Mouse (Mus musculus) embryo, embryonic 10 days (tissue): Measurements from ENCODE around the gene U2af2.

ENCODE experiments used
- DNase-seq: peaks from one replicate; pipeline ENCODE4 v3.0.0-alpha.2; 2015; ENCODE audit warnings: low spot score

U2af2 gene

DNA sequence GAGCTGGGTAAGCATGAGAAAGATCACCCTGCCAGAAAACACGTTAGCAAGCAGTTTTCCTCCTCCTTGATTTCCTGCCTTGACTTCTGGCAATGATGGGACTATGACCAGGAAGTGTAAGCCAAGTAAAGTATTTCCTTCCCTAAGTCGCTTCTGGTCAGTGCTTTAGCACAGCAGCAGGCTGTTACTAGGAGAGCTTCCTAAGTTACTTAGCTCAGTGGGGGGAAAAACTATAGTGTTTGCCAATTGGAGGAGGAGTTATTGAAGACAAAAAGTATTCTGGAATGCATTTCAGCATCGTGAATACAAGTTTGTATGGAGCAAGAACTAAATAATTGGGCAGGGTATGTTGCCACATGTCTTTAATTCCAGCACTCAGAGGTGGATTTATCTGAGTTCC is 50.8 kb downstream of the U2af2 start:
- DNase-seq, result no peak

DNA sequence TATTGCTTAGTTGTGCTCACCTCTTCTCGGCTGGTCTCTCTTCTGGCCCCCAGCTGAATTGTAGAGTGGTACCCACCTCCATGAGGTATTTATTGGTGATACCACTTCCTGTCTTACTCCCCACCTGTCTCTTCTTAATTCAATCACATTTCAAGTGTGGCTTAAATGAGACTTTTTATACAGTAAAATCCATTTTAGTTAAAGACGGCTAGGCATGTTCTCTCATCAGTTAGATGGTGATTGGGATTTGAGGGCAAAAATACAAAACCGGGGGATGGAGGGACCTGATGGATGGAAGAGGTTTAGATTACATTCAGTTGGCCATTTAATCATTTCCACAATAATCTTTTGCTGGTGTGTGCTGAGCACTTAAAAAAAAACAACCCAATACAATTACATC is 54.9 kb downstream of the U2af2 start, which contains the start of gene Rfpl4:
TSS of gene Rfpl4 (minus strand) at position 101 of the 400 bp plus-strand sequence.
- no peak for DNase-seq

DNA sequence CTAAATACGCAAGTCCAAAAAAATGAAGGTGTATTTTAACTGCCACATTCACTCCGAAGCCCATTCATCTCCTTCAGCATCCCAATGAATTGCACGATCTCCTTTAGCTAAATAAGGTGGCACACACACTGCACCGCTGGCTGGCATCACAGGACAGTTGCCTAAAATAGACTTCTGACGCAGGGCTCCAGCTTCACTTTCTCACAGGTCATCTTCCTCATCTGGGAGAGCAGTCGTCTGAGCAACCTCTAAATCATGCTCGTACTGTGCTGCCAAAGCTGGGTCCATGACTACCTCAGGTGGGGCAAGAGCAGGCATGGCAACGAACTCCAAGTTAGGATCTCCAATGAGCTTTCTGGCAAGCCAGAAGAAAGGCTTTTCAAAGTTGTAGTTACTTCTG is 63.1 kb downstream of the U2af2 start:
- DNase-seq, result no peak

DNA sequence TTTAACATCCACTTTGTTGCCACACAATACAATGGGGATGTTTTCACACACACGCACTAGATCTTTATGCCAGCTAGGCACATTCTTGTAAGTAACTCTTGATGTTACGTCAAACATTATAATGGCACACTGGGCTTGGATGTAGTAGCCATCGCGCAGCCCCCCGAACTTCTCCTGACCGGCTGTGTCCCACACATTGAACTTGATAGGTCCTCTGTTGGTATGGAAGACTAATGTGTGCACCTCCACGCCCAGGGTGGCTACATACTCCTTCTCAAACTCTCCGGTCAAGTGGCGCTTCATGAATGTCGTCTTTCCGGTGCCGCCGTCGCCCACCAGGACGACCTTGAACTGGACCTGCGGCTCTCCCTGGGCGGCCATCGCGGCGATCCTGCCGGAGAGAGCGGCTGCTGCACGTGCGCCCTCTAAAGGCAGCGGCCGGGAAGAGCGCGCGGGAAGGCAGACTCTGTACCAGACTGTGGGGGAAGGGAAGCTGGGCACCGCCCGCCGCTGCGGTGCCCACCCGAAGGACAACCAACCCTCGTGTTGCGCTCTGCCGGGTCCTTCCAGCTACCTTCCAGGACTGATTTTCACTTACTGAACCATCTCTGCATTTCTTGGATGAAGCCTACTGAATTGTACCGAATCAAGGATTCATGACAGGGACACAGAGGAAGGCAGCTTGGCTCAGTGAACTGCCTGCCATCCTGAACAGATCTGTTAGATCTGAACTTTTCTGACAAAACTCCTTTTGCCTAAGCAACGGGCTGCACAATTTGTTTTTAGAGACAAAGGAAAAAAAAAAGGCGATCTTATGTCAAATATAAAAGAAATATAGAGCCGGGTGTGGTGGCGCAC is 63.8 kb downstream of the U2af2 start, which contains the start of gene Rasl2-9:
TSS of gene Rasl2-9 (minus strand) at position 402 of the 858 bp plus-strand sequence.
- peak; percentile 81 for DNase-seq
